Mouse (Mus musculus) forebrain, embryonic 10.5 days (tissue): ENCODE measurements around the gene Relch. TPM values are rescaled to one million over a fixed set of nuclear protein-coding genes. Genes with fewer than 3 reads are reported as not detected.
"Not testable (repeated sequence)": the region's sequence is repeated elsewhere in the genome, so short reads cannot be mapped to it uniquely, and the experiment has no call there.

Source experiments
- DNase-seq: peaks from one replicate; pipeline ENCODE4 v3.0.0-alpha.2; 2017; ENCODE audit warnings: low spot score; ENCODE audit errors: extremely low spot score
- H3K27ac ChIP-seq: fragments of 300-500 bp; sonication (generic); 2 replicates; pipeline ENCODE4 v1.5.1; 2016; ENCODE audit warnings: mild to moderate bottlenecking
- H3K27me3 ChIP-seq: fragments of 300-500 bp; sonication (generic); 2 replicates; pipeline ENCODE4 v1.6.1; 2016; ENCODE audit warnings: mild to moderate bottlenecking; ENCODE audit not compliant: poor library complexity, severe bottlenecking
- H3K36me3 ChIP-seq: fragments of 300-500 bp; sonication (generic); replicated peaks from 2 replicates; pipeline ENCODE4 v1.6.1; 2016; ENCODE audit warnings: mild to moderate bottlenecking, moderate library complexity
- H3K4me1 ChIP-seq: fragments of 300-500 bp; sonication (generic); 2 replicates; pipeline ENCODE4 v1.6.1; 2016
- H3K4me3 ChIP-seq: fragments of 300-500 bp; sonication (generic); 2 replicates; pipeline ENCODE4 v1.5.1; 2016; ENCODE audit warnings: mild to moderate bottlenecking, moderate library complexity
- H3K9me3 ChIP-seq: fragments of 300-500 bp; sonication (generic); 2 replicates; pipeline ENCODE4 v1.6.1; 2016; ENCODE audit warnings: mild to moderate bottlenecking, moderate library complexity
- WGBS: fragments of 180-500 bp; shearing (Covaris S2); methylation state at CpG from one replicate; pipeline ENCODE4 v1.1.7; 2016; 5-methylcytosine and 5-hydroxymethylcytosine counted together
- polyA plus RNA-seq: library from polyadenylated mRNA; unstranded; fragments of >200 nt; fragmentation: Nextera tagmentation; extraction: Ambion mirVana; gene quantifications from 2 replicates; pipeline ENCODE4 v1.2.1, GENCODE M21; 2016

Relch gene
- polyA plus RNA-seq, 1 experiment from 2014 or later = 22.0 TPM

GRCm38 (mm10) chr1:105700984-105701530 is 37.4 kb downstream of the Relch start:
- H3K4me3 ChIP-seq = no peak overlapping the region
- H3K9me3 ChIP-seq = no peaks in the 10 kb centered on the region
- DNase-seq = no peak
- 96% methylated on average over 4 of the region's 4 CpGs for WGBS
- no peak overlapping the region for H3K27ac ChIP-seq
- no peaks in the 10 kb centered on the region for H3K27me3 ChIP-seq
- peaks cover 18% of the 10 kb centered on the region for H3K36me3 ChIP-seq
- H3K4me1 ChIP-seq = no peaks in the 10 kb centered on the region

DNA sequence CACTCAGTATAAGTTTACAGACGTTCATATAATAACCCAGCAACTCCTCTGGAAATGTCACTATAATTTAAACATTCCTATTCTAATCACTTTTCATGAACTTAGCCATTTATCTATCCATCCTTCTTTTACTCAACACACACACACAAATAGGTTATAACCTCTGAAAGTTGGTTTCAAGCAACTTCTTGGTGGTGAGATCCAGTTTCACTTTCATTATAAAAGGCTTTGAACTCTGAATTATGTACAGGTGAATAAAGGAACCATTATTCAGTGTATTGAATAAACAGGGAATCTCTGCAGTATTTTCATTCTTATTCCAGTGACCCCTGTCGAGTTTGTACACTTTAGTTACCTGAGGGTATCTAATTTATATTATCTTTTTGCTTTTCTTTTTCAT is 45.8 kb downstream of the Relch start:
- Histone ChIP-seq H3K36me3 (peaks cover 31% of the 10 kb centered on the region), H3K9me3 (no peaks in the 10 kb centered on the region), H3K27me3 (no peaks in the 10 kb centered on the region), H3K4me1 (no peaks in the 10 kb centered on the region), H3K27ac (no peak overlapping the region), H3K4me3 (no peak overlapping the region)
- no peak for DNase-seq
- 88% methylated on average over 2 of the region's 2 CpGs for WGBS

GRCm38 (mm10) chr1:105711227-105711626 is 47.6 kb downstream of the Relch start:
- WGBS = 68% methylated on average over 1 of the region's 1 CpGs
- no peak for DNase-seq
- no peaks in the 10 kb centered on the region for H3K27me3 ChIP-seq
- H3K36me3 ChIP-seq = peaks cover 38% of the 10 kb centered on the region
- no peaks in the 10 kb centered on the region for H3K9me3 ChIP-seq
- H3K4me3 ChIP-seq = no peak overlapping the region
- H3K27ac ChIP-seq = no peak overlapping the region
- no peaks in the 10 kb centered on the region for H3K4me1 ChIP-seq

DNA sequence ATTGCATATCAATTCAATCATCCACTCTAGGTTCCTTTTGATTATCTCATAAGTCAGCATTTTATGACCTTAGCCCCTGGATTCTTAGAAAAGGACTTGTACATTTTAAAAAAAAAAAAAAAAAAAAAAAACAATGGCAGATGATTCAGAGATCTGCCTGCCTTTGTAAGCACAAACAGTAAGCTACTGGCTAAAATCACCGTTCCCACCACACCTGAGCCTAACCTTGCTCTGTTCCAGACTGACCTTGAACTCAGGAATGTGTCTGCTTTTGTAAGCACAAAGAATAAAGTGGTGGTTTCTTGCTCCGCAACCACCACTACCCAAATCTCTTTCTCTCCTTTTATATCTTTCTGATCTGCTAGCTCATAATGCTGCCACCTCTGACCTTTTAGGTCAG is 49.2 kb downstream of the Relch start:
- Histone ChIP-seq H3K4me1 (no peaks in the 10 kb centered on the region), H3K9me3 (no peaks in the 10 kb centered on the region), H3K36me3 (peaks cover 30% of the 10 kb centered on the region), H3K27me3 (no peaks in the 10 kb centered on the region), H3K27ac (no peak overlapping the region), H3K4me3 (no peak overlapping the region)
- DNase-seq = no peak
- 100% methylated on average over 2 of the region's 2 CpGs for WGBS

GRCm38 (mm10) chr1:105718358-105718757 is 54.7 kb downstream of the Relch start:
- Histone ChIP-seq H3K9me3 (no peaks in the 10 kb centered on the region), H3K27ac (no peak overlapping the region), H3K36me3 (peaks cover 53% of the 10 kb centered on the region), H3K27me3 (no peaks in the 10 kb centered on the region), H3K4me3 (no peak overlapping the region), H3K4me1 (no peaks in the 10 kb centered on the region)
- 95% methylated on average over 1 of the region's 1 CpGs for WGBS
- no peak for DNase-seq

DNA sequence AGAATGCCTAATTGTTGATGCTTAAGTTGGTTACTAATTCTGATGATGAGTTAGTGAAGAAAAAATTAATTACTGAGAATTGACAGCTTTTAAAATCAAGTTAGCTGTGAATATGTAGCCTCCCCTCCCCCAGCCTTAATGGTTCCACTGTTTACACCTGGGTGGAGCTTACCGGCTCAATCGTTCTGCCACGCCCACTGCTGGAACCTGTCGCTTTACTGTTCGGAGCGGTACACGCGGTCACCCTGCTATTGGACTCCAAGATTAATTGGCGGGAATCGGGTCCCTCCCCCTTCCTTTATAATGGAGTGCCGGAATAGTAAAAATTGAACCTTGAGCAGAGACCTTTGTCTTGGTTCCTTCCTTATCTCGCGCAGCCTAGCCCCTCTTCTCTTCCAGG is 65.6 kb downstream of the Relch start:
- WGBS = 96% methylated on average over 13 of the region's 13 CpGs
- H3K4me1 ChIP-seq, H3K27ac ChIP-seq, DNase-seq, H3K27me3 ChIP-seq, H3K4me3 ChIP-seq, H3K9me3 ChIP-seq: not testable (repeated sequence)
- peaks cover 42% of the 10 kb centered on the region for H3K36me3 ChIP-seq

DNA sequence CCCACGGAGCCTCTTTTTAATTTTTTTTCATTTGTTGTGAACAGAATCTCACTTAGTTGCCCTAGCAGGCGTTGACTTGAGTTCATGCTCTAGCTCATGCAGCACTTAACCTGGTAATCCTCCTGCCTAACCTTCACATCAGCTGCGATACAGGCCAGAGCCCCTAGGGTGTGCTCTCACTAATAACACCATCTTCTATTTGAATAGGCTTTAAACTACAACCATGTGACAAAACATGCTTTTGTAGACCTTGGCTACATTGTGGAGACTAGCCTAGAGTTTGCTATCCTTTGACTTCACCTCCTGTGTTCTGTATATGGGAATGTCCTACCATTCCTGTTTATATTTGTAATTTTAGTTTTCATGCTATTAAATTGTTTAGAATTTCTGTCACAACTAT is 71.7 kb downstream of the Relch start:
- H3K4me1 ChIP-seq = no peaks in the 10 kb centered on the region
- DNase-seq = no peak
- no peaks in the 10 kb centered on the region for H3K9me3 ChIP-seq
- H3K27me3 ChIP-seq = no peaks in the 10 kb centered on the region
- no peak overlapping the region for H3K27ac ChIP-seq
- no peak overlapping the region for H3K4me3 ChIP-seq
- 74% methylated on average over 3 of the region's 3 CpGs for WGBS
- peaks cover 33% of the 10 kb centered on the region for H3K36me3 ChIP-seq

DNA sequence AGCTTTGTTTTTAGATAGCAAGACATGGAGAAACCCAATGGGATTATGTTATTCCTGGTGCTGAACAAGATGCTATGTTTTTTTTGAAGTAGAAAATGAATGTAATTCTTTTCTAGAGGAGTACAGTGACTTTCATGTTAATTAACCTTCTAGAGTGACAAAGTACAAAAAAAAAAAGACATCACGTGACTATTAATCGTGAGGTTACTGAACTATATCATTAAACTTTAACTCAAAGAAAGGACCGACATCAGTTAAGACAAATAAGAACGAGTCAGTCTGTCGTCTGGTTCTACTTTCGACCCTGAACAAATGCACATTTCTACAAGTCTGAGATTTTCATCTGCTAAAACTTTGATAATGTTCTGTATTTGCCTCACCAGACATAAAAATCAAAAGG is 74.7 kb downstream of the Relch start:
- no peaks in the 10 kb centered on the region for H3K4me1 ChIP-seq
- peaks cover 51% of the 10 kb centered on the region for H3K36me3 ChIP-seq
- DNase-seq = no peak
- no peak overlapping the region for H3K27ac ChIP-seq
- H3K9me3 ChIP-seq = no peaks in the 10 kb centered on the region
- no peak overlapping the region for H3K4me3 ChIP-seq
- no peaks in the 10 kb centered on the region for H3K27me3 ChIP-seq
- WGBS = 95% methylated on average over 6 of the region's 6 CpGs

DNA sequence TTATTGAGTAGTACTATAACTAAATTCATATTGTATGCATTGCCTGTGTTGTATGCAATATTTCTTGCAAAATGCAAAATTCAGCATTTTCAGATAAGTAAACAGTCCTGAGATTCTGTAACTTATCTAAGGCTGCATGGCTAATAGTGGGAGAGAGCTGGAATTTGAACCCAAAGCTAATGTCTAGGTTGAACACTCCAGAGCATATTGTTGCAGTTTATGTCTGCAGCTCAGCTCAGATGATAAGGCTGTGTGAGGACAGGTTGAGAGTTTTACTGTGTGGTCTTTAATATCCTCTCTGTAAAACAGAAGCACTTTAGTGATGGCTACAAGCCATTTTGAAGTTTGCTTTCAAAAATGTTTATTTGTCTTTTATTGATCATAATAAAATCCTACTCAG is 75.8 kb downstream of the Relch start:
- Histone ChIP-seq H3K4me3 (no peak overlapping the region), H3K27me3 (no peaks in the 10 kb centered on the region), H3K36me3 (peaks cover 59% of the 10 kb centered on the region), H3K4me1 (no peaks in the 10 kb centered on the region), H3K9me3 (no peaks in the 10 kb centered on the region), H3K27ac (no peak overlapping the region)
- DNase-seq = no peak

DNA sequence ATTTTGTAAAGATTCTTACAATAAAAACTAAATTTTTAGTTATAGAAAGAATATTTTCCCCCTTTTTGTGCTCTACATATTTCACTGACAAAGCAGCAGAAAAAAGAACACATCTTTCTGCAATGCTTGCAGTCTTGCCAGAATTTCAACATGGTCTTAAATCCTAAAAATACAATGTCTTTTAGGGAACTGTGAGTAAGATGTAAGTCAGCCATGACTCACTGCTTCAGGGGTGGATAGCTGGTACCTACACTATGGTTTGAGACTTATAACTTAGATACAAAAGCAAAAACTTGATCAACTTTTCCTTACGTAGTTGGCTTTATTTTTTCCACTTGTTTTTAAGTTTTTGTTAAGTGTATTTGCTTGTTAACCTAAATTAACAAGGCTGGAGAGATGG is 78.8 kb downstream of the Relch start:
- DNase-seq = no peak
- 83% methylated on average over 1 of the region's 1 CpGs for WGBS

GRCm38 (mm10) chr1:105746444-105746843 is 82.8 kb downstream of the Relch start:
- H3K4me3 ChIP-seq = no peak overlapping the region
- no peak for DNase-seq
- no peaks in the 10 kb centered on the region for H3K27me3 ChIP-seq
- H3K9me3 ChIP-seq = no peaks in the 10 kb centered on the region
- H3K36me3 ChIP-seq = peaks cover 74% of the 10 kb centered on the region
- no peaks in the 10 kb centered on the region for H3K4me1 ChIP-seq
- H3K27ac ChIP-seq = no peak overlapping the region
- WGBS = 90% methylated on average over 1 of the region's 1 CpGs

More for the DNA sequence above, 78.8 kb downstream of the Relch start:
- Histone ChIP-seq H3K27ac (no peak overlapping the region), H3K27me3 (no peaks in the 10 kb centered on the region), H3K4me1 (no peaks in the 10 kb centered on the region), H3K9me3 (no peaks in the 10 kb centered on the region), H3K36me3 (peaks cover 64% of the 10 kb centered on the region), H3K4me3 (no peak overlapping the region)

DNA sequence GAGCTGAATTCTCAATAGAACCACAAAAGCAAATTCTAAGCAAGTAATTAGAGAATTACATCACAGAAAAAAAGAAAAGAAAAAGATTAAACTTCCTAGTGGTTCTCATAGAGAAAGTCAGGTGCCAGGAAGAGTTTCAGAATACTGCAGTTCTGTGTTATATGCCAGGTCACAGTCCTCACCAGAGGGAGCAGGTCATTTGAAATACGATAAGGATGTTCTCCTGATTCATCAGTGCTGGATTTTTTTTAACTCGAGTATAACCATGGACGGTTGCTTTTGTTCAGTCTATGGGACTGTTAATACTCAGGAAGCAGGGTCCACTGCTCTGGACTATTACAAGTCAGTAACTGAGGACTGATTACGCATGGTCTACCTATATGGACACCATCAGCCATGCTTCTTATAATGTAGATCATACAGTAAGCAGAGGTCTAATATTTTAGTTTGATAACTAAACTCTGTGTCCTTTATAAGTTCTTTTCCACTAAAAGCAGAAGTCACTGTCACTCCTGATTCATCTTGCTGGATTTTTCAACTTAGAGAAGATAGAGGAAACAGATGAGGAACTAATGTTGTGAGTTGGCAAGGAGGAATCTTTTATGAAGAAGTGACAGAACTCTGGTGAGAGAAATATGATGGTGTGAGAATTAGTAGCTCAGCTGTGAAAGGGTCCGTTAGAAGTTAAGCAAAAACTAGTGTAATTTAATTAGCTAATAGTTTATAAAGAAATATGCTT is 83.4 kb downstream of the Relch start:
- H3K9me3 ChIP-seq = no peaks in the 10 kb centered on the region
- DNase-seq = no peak
- peaks cover 72% of the 10 kb centered on the region for H3K36me3 ChIP-seq
- no peaks in the 10 kb centered on the region for H3K4me1 ChIP-seq
- no peak overlapping the region for H3K4me3 ChIP-seq
- H3K27ac ChIP-seq = no peak overlapping the region
- H3K27me3 ChIP-seq = no peaks in the 10 kb centered on the region
- 93% methylated on average over 5 of the region's 5 CpGs for whole genome bisulfite sequencing

GRCm38 (mm10) chr1:105748091-105748799 is 84.6 kb downstream of the Relch start:
- no peaks in the 10 kb centered on the region for H3K9me3 ChIP-seq
- no peaks in the 10 kb centered on the region for H3K4me1 ChIP-seq
- peaks cover 69% of the 10 kb centered on the region for H3K36me3 ChIP-seq
- no peak overlapping the region for H3K27ac ChIP-seq
- H3K27me3 ChIP-seq = no peaks in the 10 kb centered on the region
- H3K4me3 ChIP-seq = no peak overlapping the region
- WGBS = 92% methylated on average over 4 of the region's 4 CpGs
- no peak for DNase-seq
